In genomic region chr6:108876052-108876451, GRCm38 (mm10) we compare ENCODE assay signal across 8 mouse cellular contexts. TPM values are rescaled to one million over a fixed set of nuclear protein-coding genes. Genes with fewer than 3 reads are reported as not detected.
DNase-seq lines count a peak whose midpoint lies in the region; ATAC-seq lines count a peak whose summit lies in the region.

No protein-coding gene starts in this region.

- peak; percentile 27 for DNase-seq in adrenal gland, adult 2 months
- no peak for DNase-seq in adrenal gland, postnatal 10 days
- DNase-seq in CD4-positive helper T cell, adult 2 months (ENCODE audit: low read depth, low spot score), result peak; percentile 85
- peak; percentile 33 to 46 for DNase-seq in heart, adult 9 months (ENCODE audit: low spot score in 2 of 2)
- DNase-seq in kidney, adult 9 months, result peak; percentile 50
- no peak for DNase-seq in urinary bladder, postnatal 25 days (ENCODE audit: low spot score)
- DNase-seq in cerebellum, adult 9-10 months, result no peak

- ATAC-seq in monocyte, adult 5-6 weeks (replicated peaks; ENCODE audit: insufficient number of reproducible peaks, low FRiP score, low TSS enrichment, poor library complexity, severe bottlenecking), result peak; percentile 45; the same call in 1 of the 2 replicates

RNA-seq across cellular contexts. Expression of gene Edem1, which starts 47.6 kb away (rescaled TPM):
- 10 to 100 TPM; 37.3 to 53.9 TPM for total RNA-seq in adrenal gland, adult 2 months (2021)
- 24.5 and 29.4 TPM in 2 replicates for polyA plus RNA-seq in adrenal gland, adult 2 months (2012; rRNA removed)
- total RNA-seq in adrenal gland, postnatal 10 days (2021), result 10 to 100 TPM; 55.7 to 56.7 TPM
- total RNA-seq in monocyte, adult 5-6 weeks (2017), result 80.8 to 102 TPM (median 99.0 TPM) in 3 replicates

Comparison
In these comparisons a context has a peak if more than half of its experiments do, and no peak if none do; other contexts are left out.
1. DNase-seq: peak in adrenal gland, adult 2 months (single experiment), CD4-positive helper T cell, adult 2 months (single experiment), heart, adult 9 months (2 of 2) and kidney, adult 9 months (single experiment); none in adrenal gland, postnatal 10 days (single experiment), urinary bladder, postnatal 25 days (single experiment) and cerebellum, adult 9-10 months (single experiment).